ENCODE assay signal across 11 mouse cellular contexts in genomic region chr17:56030238-56030870, GRCm38 (mm10). TPM values are rescaled to one million over a fixed set of nuclear protein-coding genes. Genes with fewer than 3 reads are reported as not detected.
DNase-seq lines count a peak whose midpoint lies in the region; ATAC-seq and TF ChIP-seq lines count a peak whose summit lies in the region.
"Had no signal": no experiment of that assay in that cellular context is flagged by ENCODE, and none has a peak within 500 bp of the region (broad histone marks: within the 10 kb centered on the region; RNA-seq: fewer than 3 reads in every experiment).

No protein-coding gene starts in this region.

- H3K9ac ChIP-seq in heart, embryonic 15.5 days, result no peak overlapping the region
- no peak overlapping the region for H3K9ac ChIP-seq in heart, embryonic 11.5 days (ENCODE audit: low read depth, low read length)
- H3K9ac ChIP-seq in limb, embryonic 15.5 days, result no peak overlapping the region

- H3K4me3 ChIP-seq in heart, embryonic 15.5 days, result no peak overlapping the region
- no peak overlapping the region for H3K4me3 ChIP-seq in heart, embryonic 11.5 days (ENCODE audit: low read depth, low read length)
- H3K4me3 ChIP-seq in limb, embryonic 15.5 days, result no peak overlapping the region
- H3K4me3 ChIP-seq in limb, embryonic 10.5 days, result no peak overlapping the region
- H3K4me3 ChIP-seq in bone marrow macrophage, adult 2 months (ENCODE audit: insufficient read depth, low read length), result peak overlapping the region; percentile 21

- TF ChIP-seq CTCF in bone marrow macrophage, adult 2 months (IDR thresholded peaks at IDR 0.05; ENCODE audit: low read depth, low read length), result no peak

- peaks cover 74% of the 10 kb centered on the region for H3K4me1 ChIP-seq in heart, embryonic 15.5 days (replicated peaks)
- peaks cover 39% of the 10 kb centered on the region for H3K4me1 ChIP-seq in heart, embryonic 11.5 days (ENCODE audit: control insufficient read depth, insufficient read depth, low read length)
- peaks cover 48% of the 10 kb centered on the region for H3K4me1 ChIP-seq in limb, embryonic 15.5 days
- peaks cover 31% of the 10 kb centered on the region for H3K4me1 ChIP-seq in limb, embryonic 10.5 days
- H3K4me1 ChIP-seq in bone marrow macrophage, adult 2 months (ENCODE audit: control insufficient read depth, insufficient read depth, low read length), result peaks cover 86% of the 10 kb centered on the region

- H3K9me3 ChIP-seq in heart, embryonic 15.5 days (replicated peaks), result no peaks in the 10 kb centered on the region
- H3K9me3 ChIP-seq in heart, embryonic 11.5 days (replicated peaks; ENCODE audit: control insufficient read depth, low read length), result no peaks in the 10 kb centered on the region
- H3K9me3 ChIP-seq in limb, embryonic 15.5 days, result no peaks in the 10 kb centered on the region
- no peaks in the 10 kb centered on the region for H3K9me3 ChIP-seq in limb, embryonic 10.5 days (replicated peaks)

- no peaks in the 10 kb centered on the region for H3K27me3 ChIP-seq in heart, embryonic 15.5 days
- H3K27me3 ChIP-seq in heart, embryonic 11.5 days (ENCODE audit: control insufficient read depth, insufficient read depth, low read length), result no peaks in the 10 kb centered on the region
- H3K27me3 ChIP-seq in limb, embryonic 15.5 days, result no peaks in the 10 kb centered on the region
- H3K27me3 ChIP-seq in limb, embryonic 10.5 days (ENCODE audit: low read depth, poor library complexity, severe bottlenecking), result no peaks in the 10 kb centered on the region
- H3K27me3 ChIP-seq: CH12.LX had no signal

- peaks cover 17% of the 10 kb centered on the region; the same call in 1 of the 2 replicates for H3K36me3 ChIP-seq in heart, embryonic 15.5 days
- H3K36me3 ChIP-seq in heart, embryonic 11.5 days (ENCODE audit: control insufficient read depth, insufficient read depth, low read length), result peaks cover 11% of the 10 kb centered on the region
- peaks cover 64% of the 10 kb centered on the region for H3K36me3 ChIP-seq in limb, embryonic 15.5 days
- peaks cover 79% of the 10 kb centered on the region for H3K36me3 ChIP-seq in limb, embryonic 10.5 days

- ATAC-seq in heart, embryonic 15.5 days (replicated peaks; ENCODE audit: insufficient number of reproducible peaks, insufficient read depth, low FRiP score, low read depth), result no peak
- no peak for ATAC-seq in heart, embryonic 11.5 days (replicated peaks; ENCODE audit: insufficient number of reproducible peaks, low FRiP score, low TSS enrichment)
- ATAC-seq in limb, embryonic 15.5 days (ENCODE audit: insufficient number of reproducible peaks, low FRiP score, low TSS enrichment, low read depth), result no peak

- no peak overlapping the region for H3K4me2 ChIP-seq in heart, embryonic 15.5 days
- no peak overlapping the region for H3K4me2 ChIP-seq in heart, embryonic 11.5 days
- no peak overlapping the region for H3K4me2 ChIP-seq in limb, embryonic 15.5 days

- DNase-seq in limb, embryonic 10.5 days (ENCODE audit: low spot score), result no peak
- peak; percentile 52 to 58 for DNase-seq in cerebellum, postnatal 14 days
- no peak for DNase-seq in Muller cell, postnatal 12 days (ENCODE audit: inconsistent ontology term)
- DNase-seq in spleen, postnatal 10 days (ENCODE audit: low spot score in 2 of 2), result no peak
- DNase-seq: gastrocnemius, postnatal 10 days; right cerebral cortex, postnatal 4 days had no signal

- TF ChIP-seq POLR2A in bone marrow macrophage, adult 2 months (IDR thresholded peaks at IDR 0.05; ENCODE audit: borderline replicate concordance, low read depth, low read length), result no peak

- 0 out of 2 replicates have a peak overlapping the region, but pooled peaks have one; percentile 40 for H3K27ac ChIP-seq in heart, embryonic 15.5 days
- H3K27ac ChIP-seq in heart, embryonic 11.5 days (ENCODE audit: low read depth, low read length), result no peak overlapping the region
- H3K27ac ChIP-seq in limb, embryonic 15.5 days, result peak overlapping the region; percentile 33; the same call in 1 of the 2 replicates
- H3K27ac ChIP-seq in limb, embryonic 10.5 days, result no peak overlapping the region
- peak overlapping the region; percentile 92 for H3K27ac ChIP-seq in bone marrow macrophage, adult 2 months (ENCODE audit: insufficient read depth, low read depth, low read length)

- WGBS in heart, embryonic 15.5 days, result 79% methylated on average over 9 of the region's 9 CpGs
- WGBS in heart, embryonic 11.5 days (ENCODE audit: insufficient replicate concordance), result 90% methylated on average over 9 of the region's 9 CpGs
- WGBS in limb, embryonic 15.5 days, result 94% methylated on average over 9 of the region's 9 CpGs
- 92% methylated on average over 9 of the region's 9 CpGs for whole genome bisulfite sequencing in limb, embryonic 10.5 days

RNA-seq across cellular contexts. Expression of gene Sh3gl1, which starts 6.1 kb away (rescaled TPM):
- polyA plus RNA-seq in heart, embryonic 15.5 days (2015; fragmentation: Nextera tagmentation; extraction: Ambion mirVana), result 67.0 and 93.4 TPM in 2 replicates
- 89.9 and 90.6 TPM in 2 replicates for polyA plus RNA-seq in heart, embryonic 11.5 days (2014; fragmentation: Nextera tagmentation; extraction: Ambion mirVana)
- polyA plus RNA-seq in limb, embryonic 15.5 days (2015; fragmentation: Nextera tagmentation; extraction: Ambion mirVana), result 210 and 217 TPM in 2 replicates
- 181 and 187 TPM in 2 replicates for polyA plus RNA-seq in limb, embryonic 10.5 days (2016; fragmentation: Nextera tagmentation; extraction: Ambion mirVana)
- polyA plus RNA-seq in bone marrow macrophage, adult 2 months (2012; ENCODE audit: insufficient read depth, insufficient read length, missing spikeins), result 98.2 and 99.0 TPM in 2 replicates

RNA-seq across cellular contexts. Expression of gene Chaf1a, which starts 9.9 kb away (rescaled TPM):
- 10.1 and 15.0 TPM in 2 replicates for polyA plus RNA-seq in heart, embryonic 15.5 days (2015; fragmentation: Nextera tagmentation; extraction: Ambion mirVana)
- polyA plus RNA-seq in heart, embryonic 11.5 days (2014; fragmentation: Nextera tagmentation; extraction: Ambion mirVana), result 13.4 and 13.5 TPM in 2 replicates
- 19.1 and 21.4 TPM in 2 replicates for polyA plus RNA-seq in limb, embryonic 15.5 days (2015; fragmentation: Nextera tagmentation; extraction: Ambion mirVana)
- 54.7 and 60.2 TPM in 2 replicates for polyA plus RNA-seq in limb, embryonic 10.5 days (2016; fragmentation: Nextera tagmentation; extraction: Ambion mirVana)
- 11.5 and 14.1 TPM in 2 replicates for polyA plus RNA-seq in bone marrow macrophage, adult 2 months (2012; ENCODE audit: insufficient read depth, insufficient read length, missing spikeins)

RNA-seq across cellular contexts. Expression of gene Mpnd, which starts 24.8 kb away (rescaled TPM):
- polyA plus RNA-seq in heart, embryonic 15.5 days (2015; fragmentation: Nextera tagmentation; extraction: Ambion mirVana), result 61.1 and 81.1 TPM in 2 replicates
- polyA plus RNA-seq in heart, embryonic 11.5 days (2014; fragmentation: Nextera tagmentation; extraction: Ambion mirVana), result 67.6 and 68.3 TPM in 2 replicates
- polyA plus RNA-seq in limb, embryonic 15.5 days (2015; fragmentation: Nextera tagmentation; extraction: Ambion mirVana), result 71.2 and 82.9 TPM in 2 replicates
- 115 and 130 TPM in 2 replicates for polyA plus RNA-seq in limb, embryonic 10.5 days (2016; fragmentation: Nextera tagmentation; extraction: Ambion mirVana)
- 41.5 and 52.8 TPM in 2 replicates for polyA plus RNA-seq in bone marrow macrophage, adult 2 months (2012; ENCODE audit: insufficient read depth, insufficient read length, missing spikeins)

RNA-seq across cellular contexts. Expression of gene Stap2, which starts 25.0 kb away (rescaled TPM):
- 13.7 and 17.2 TPM in 2 replicates for polyA plus RNA-seq in heart, embryonic 15.5 days (2015; fragmentation: Nextera tagmentation; extraction: Ambion mirVana)
- 7.2 and 8.1 TPM in 2 replicates for polyA plus RNA-seq in heart, embryonic 11.5 days (2014; fragmentation: Nextera tagmentation; extraction: Ambion mirVana)
- 26.0 and 28.2 TPM in 2 replicates for polyA plus RNA-seq in limb, embryonic 15.5 days (2015; fragmentation: Nextera tagmentation; extraction: Ambion mirVana)
- 6.4 and 7.3 TPM in 2 replicates for polyA plus RNA-seq in limb, embryonic 10.5 days (2016; fragmentation: Nextera tagmentation; extraction: Ambion mirVana)
- 0.98 and 1.5 TPM in 2 replicates for polyA plus RNA-seq in bone marrow macrophage, adult 2 months (2012; ENCODE audit: insufficient read depth, insufficient read length, missing spikeins)

RNA-seq across cellular contexts. Expression of gene Fsd1, which starts 44.0 kb away (rescaled TPM):
- 2.6 and 5.0 TPM in 2 replicates for polyA plus RNA-seq in heart, embryonic 15.5 days (2015; fragmentation: Nextera tagmentation; extraction: Ambion mirVana)
- 5.0 and 5.2 TPM in 2 replicates for polyA plus RNA-seq in heart, embryonic 11.5 days (2014; fragmentation: Nextera tagmentation; extraction: Ambion mirVana)
- 12.6 and 18.3 TPM in 2 replicates for polyA plus RNA-seq in limb, embryonic 15.5 days (2015; fragmentation: Nextera tagmentation; extraction: Ambion mirVana)
- 44.0 and 56.6 TPM in 2 replicates for polyA plus RNA-seq in limb, embryonic 10.5 days (2016; fragmentation: Nextera tagmentation; extraction: Ambion mirVana)
- polyA plus RNA-seq in bone marrow macrophage, adult 2 months (2012; ENCODE audit: insufficient read depth, insufficient read length, missing spikeins), result not detected in 2 replicates

Comparison
In these comparisons a context has a peak if more than half of its experiments do, and no peak if none do; other contexts are left out.
1. H3K27ac ChIP-seq: peak in heart, embryonic 15.5 days (single experiment), limb, embryonic 15.5 days (single experiment) and bone marrow macrophage, adult 2 months (single experiment); none in heart, embryonic 11.5 days (single experiment) and limb, embryonic 10.5 days (single experiment).
2. DNase-seq: peak in cerebellum, postnatal 14 days (2 of 2); none in limb, embryonic 10.5 days (single experiment), Muller cell, postnatal 12 days (single experiment) and spleen, postnatal 10 days (0 of 2).